Mouse (Mus musculus): ENCODE results near the gene Slc4a1. TPM values are rescaled to one million over a fixed set of nuclear protein-coding genes. Genes with fewer than 3 reads are reported as not detected.

Gene Slc4a1
- polyA plus RNA-seq, 1 experiment from 2014 or later, result 52.1 TPM

- Histone ChIP-seq H3K4me3 (no peak overlapping the region), H3K27me3 (ENCODE audit: poor library complexity, severe bottlenecking) (peaks cover 2% of the 10 kb centered on the region), H3K36me3 (replicated peaks) (no peaks in the 10 kb centered on the region), H3K27ac (no peak overlapping the region), H3K4me1 (peaks cover 5% of the 10 kb centered on the region), H3K9me3 (peaks cover 5% of the 10 kb centered on the region; the same call in 1 of the 2 replicates)
- 62% methylated on average over 4 of the region's 4 CpGs for WGBS
- DNase-seq (ENCODE audit: extremely low spot score, low spot score), result no peak
Observed at GRCm38 (mm10) chr11:102381341-102382100, 15.5 kb upstream of the Slc4a1 start.

GRCm38 (mm10) chr11:102380091-102380490, 14.1 kb upstream of the Slc4a1 start:
- peaks cover 16% of the 10 kb centered on the region for H3K27me3 ChIP-seq (ENCODE audit: poor library complexity, severe bottlenecking)
- no peak overlapping the region for H3K27ac ChIP-seq
- H3K36me3 ChIP-seq (replicated peaks), result no peaks in the 10 kb centered on the region
- WGBS, result 88% methylated on average over 5 of the region's 5 CpGs
- peaks cover 5% of the 10 kb centered on the region; the same call in 1 of the 2 replicates for H3K9me3 ChIP-seq
- H3K4me1 ChIP-seq, result peaks cover 19% of the 10 kb centered on the region
- no peak overlapping the region for H3K4me3 ChIP-seq
- DNase-seq (ENCODE audit: extremely low spot score, low spot score), result no peak

GRCm38 (mm10) chr11:102377186-102377585, 11.2 kb upstream of the Slc4a1 start:
- Histone ChIP-seq H3K4me1 (peaks cover 28% of the 10 kb centered on the region), H3K4me3 (no peak overlapping the region), H3K9me3 (peaks cover 5% of the 10 kb centered on the region; the same call in 1 of the 2 replicates), H3K27ac (no peak overlapping the region), H3K27me3 (ENCODE audit: poor library complexity, severe bottlenecking) (peaks cover 42% of the 10 kb centered on the region), H3K36me3 (replicated peaks) (no peaks in the 10 kb centered on the region)
- WGBS, result 61% methylated on average over 12 of the region's 12 CpGs
- no peak for DNase-seq (ENCODE audit: extremely low spot score, low spot score)

GRCm38 (mm10) chr11:102376196-102376835, 10.3 kb upstream of the Slc4a1 start:
- DNase-seq (ENCODE audit: extremely low spot score, low spot score), result no peak
- Histone ChIP-seq H3K4me3 (peak overlapping the region; percentile 41), H3K9me3 (peaks cover 5% of the 10 kb centered on the region; the same call in 1 of the 2 replicates), H3K36me3 (replicated peaks) (no peaks in the 10 kb centered on the region), H3K27ac (peak overlapping the region; percentile 81), H3K4me1 (peaks cover 25% of the 10 kb centered on the region), H3K27me3 (ENCODE audit: poor library complexity, severe bottlenecking) (peaks cover 45% of the 10 kb centered on the region)
- 16% methylated on average over 8 of the region's 8 CpGs for WGBS

GRCm38 (mm10) chr11:102375196-102376173, 9.5 kb upstream of the Slc4a1 start:
- Histone ChIP-seq H3K27me3 (ENCODE audit: poor library complexity, severe bottlenecking) (peaks cover 45% of the 10 kb centered on the region), H3K27ac (peak overlapping the region; percentile 81), H3K36me3 (replicated peaks) (no peaks in the 10 kb centered on the region), H3K4me3 (peak overlapping the region; percentile 41), H3K9me3 (peaks cover 5% of the 10 kb centered on the region; the same call in 1 of the 2 replicates), H3K4me1 (peaks cover 25% of the 10 kb centered on the region)
- peak; percentile 56 for DNase-seq (ENCODE audit: extremely low spot score, low spot score)
- WGBS, result 8% methylated on average over 23 of the region's 23 CpGs

GRCm38 (mm10) chr11:102374108-102374725, 8.2 kb upstream of the Slc4a1 start:
- DNase-seq (ENCODE audit: extremely low spot score, low spot score), result no peak
- Histone ChIP-seq H3K36me3 (replicated peaks) (no peaks in the 10 kb centered on the region), H3K4me3 (no peak overlapping the region), H3K27me3 (ENCODE audit: poor library complexity, severe bottlenecking) (peaks cover 45% of the 10 kb centered on the region), H3K27ac (no peak overlapping the region), H3K4me1 (peaks cover 25% of the 10 kb centered on the region), H3K9me3 (peaks cover 5% of the 10 kb centered on the region; the same call in 1 of the 2 replicates)
- 69% methylated on average over 7 of the region's 7 CpGs for WGBS

- Histone ChIP-seq H3K9me3 (peaks cover under 1% of the 10 kb centered on the region; the same call in 1 of the 2 replicates), H3K27ac (peak overlapping the region; percentile 67), H3K27me3 (ENCODE audit: poor library complexity, severe bottlenecking) (peaks cover 45% of the 10 kb centered on the region), H3K4me3 (peak overlapping the region; percentile 18; the same call in 1 of the 2 replicates), H3K36me3 (replicated peaks) (no peaks in the 10 kb centered on the region), H3K4me1 (peaks cover 25% of the 10 kb centered on the region)
- 29% methylated on average over 2 of the region's 2 CpGs for WGBS
- no peak for DNase-seq (ENCODE audit: extremely low spot score, low spot score)
Observed at GRCm38 (mm10) chr11:102373646-102374045, 7.6 kb upstream of the Slc4a1 start.

GRCm38 (mm10) chr11:102372936-102373335, 6.9 kb upstream of the Slc4a1 start:
- no peak for DNase-seq (ENCODE audit: extremely low spot score, low spot score)
- H3K27ac ChIP-seq, result peak overlapping the region; percentile 67
- WGBS, result 43% methylated on average over 14 of the region's 14 CpGs
- no peaks in the 10 kb centered on the region for H3K36me3 ChIP-seq (replicated peaks)
- peak overlapping the region; percentile 18; the same call in 1 of the 2 replicates for H3K4me3 ChIP-seq
- H3K4me1 ChIP-seq, result peaks cover 25% of the 10 kb centered on the region
- no peaks in the 10 kb centered on the region for H3K9me3 ChIP-seq
- H3K27me3 ChIP-seq (ENCODE audit: poor library complexity, severe bottlenecking), result peaks cover 45% of the 10 kb centered on the region

GRCm38 (mm10) chr11:102371926-102372685, 6.1 kb upstream of the Slc4a1 start:
- DNase-seq (ENCODE audit: extremely low spot score, low spot score), result no peak
- H3K4me3 ChIP-seq, result no peak overlapping the region
- H3K27me3 ChIP-seq (ENCODE audit: poor library complexity, severe bottlenecking), result peaks cover 45% of the 10 kb centered on the region
- WGBS, result 89% methylated on average over 12 of the region's 12 CpGs
- no peaks in the 10 kb centered on the region for H3K36me3 ChIP-seq (replicated peaks)
- no peaks in the 10 kb centered on the region for H3K9me3 ChIP-seq
- H3K27ac ChIP-seq, result peak overlapping the region; percentile 67; the same call in 1 of the 2 replicates
- H3K4me1 ChIP-seq, result peaks cover 25% of the 10 kb centered on the region

- WGBS, result 62% methylated on average over 7 of the region's 7 CpGs
Observed at GRCm38 (mm10) chr11:102370285-102370684, 4.3 kb upstream of the Slc4a1 start.

GRCm38 (mm10) chr11:102369263-102369662, 3.3 kb upstream of the Slc4a1 start:
- Histone ChIP-seq H3K27ac (no peak overlapping the region; the same call in 1 of the 2 replicates), H3K4me1 (peaks cover 14% of the 10 kb centered on the region), H3K36me3 (replicated peaks) (no peaks in the 10 kb centered on the region), H3K27me3 (ENCODE audit: poor library complexity, severe bottlenecking) (peaks cover 30% of the 10 kb centered on the region), H3K9me3 (no peaks in the 10 kb centered on the region), H3K4me3 (no peak overlapping the region)
- 79% methylated on average over 4 of the region's 4 CpGs for WGBS
- DNase-seq (ENCODE audit: extremely low spot score, low spot score), result no peak

More at GRCm38 (mm10) chr11:102370285-102370684, 4.3 kb upstream of the Slc4a1 start:
- no peak for DNase-seq (ENCODE audit: extremely low spot score, low spot score)
- no peaks in the 10 kb centered on the region for H3K9me3 ChIP-seq
- no peak overlapping the region for H3K4me3 ChIP-seq
- H3K27me3 ChIP-seq (ENCODE audit: poor library complexity, severe bottlenecking), result peaks cover 31% of the 10 kb centered on the region
- no peak overlapping the region for H3K27ac ChIP-seq
- peaks cover 15% of the 10 kb centered on the region for H3K4me1 ChIP-seq
- H3K36me3 ChIP-seq (replicated peaks), result no peaks in the 10 kb centered on the region

Measured in forebrain, embryonic 10.5 days (tissue).